Mouse (Mus musculus): Measurements from ENCODE around the gene Smtnl1. TPM values are rescaled to one million over a fixed set of nuclear protein-coding genes. Genes with fewer than 3 reads are reported as not detected.

The Smtnl1 gene
- polyA plus RNA-seq, 1 experiment from 2014 or later, result 0.76 TPM

GRCm38 (mm10) chr2:84761840-84762239, 60.6 kb downstream of the Smtnl1 start:
- ATAC-seq (ENCODE audit: insufficient number of reproducible peaks, low FRiP score, low TSS enrichment, low read depth), result no peak
- Histone ChIP-seq H3K4me3 (no peak overlapping the region), H3K27me3 (no peaks in the 10 kb centered on the region), H3K4me2 (no peak overlapping the region), H3K9ac (no peak overlapping the region), H3K9me3 (no peaks in the 10 kb centered on the region), H3K36me3 (no peaks in the 10 kb centered on the region), H3K4me1 (no peaks in the 10 kb centered on the region), H3K27ac (no peak overlapping the region)
- 73% methylated on average over 1 of the region's 1 CpGs for WGBS

- H3K4me3 ChIP-seq, result no peak overlapping the region
- no peak for ATAC-seq (ENCODE audit: insufficient number of reproducible peaks, low FRiP score, low TSS enrichment, low read depth)
- no peak overlapping the region for H3K27ac ChIP-seq
- 79% methylated on average over 3 of the region's 3 CpGs for WGBS
- H3K4me1 ChIP-seq, result no peaks in the 10 kb centered on the region
- H3K9ac ChIP-seq, result no peak overlapping the region
- no peaks in the 10 kb centered on the region for H3K27me3 ChIP-seq
- no peak overlapping the region for H3K4me2 ChIP-seq
- H3K36me3 ChIP-seq, result no peaks in the 10 kb centered on the region
- no peaks in the 10 kb centered on the region for H3K9me3 ChIP-seq
Measured at GRCm38 (mm10) chr2:84761309-84761708, 61.1 kb downstream of the Smtnl1 start.

Other genes with a start within 250 kb of the Smtnl1 start
- gene Ctnnd1, start 171.9 kb downstream of the Smtnl1 start, polyA plus RNA-seq (2015; fragmentation: Nextera tagmentation; extraction: Ambion mirVana), result 51.3 and 52.7 TPM in 2 replicates
- 0.08 and 0.11 TPM in 2 replicates for gene Btbd18, start 163.6 kb downstream of the Smtnl1 start, polyA plus RNA-seq (2015; fragmentation: Nextera tagmentation; extraction: Ambion mirVana)
- 211 and 227 TPM in 2 replicates for gene Selenoh, start 151.9 kb downstream of the Smtnl1 start, polyA plus RNA-seq (2015; fragmentation: Nextera tagmentation; extraction: Ambion mirVana)
- not detected in 2 replicates for gene Gm28635, start 144.6 kb downstream of the Smtnl1 start, polyA plus RNA-seq (2015; fragmentation: Nextera tagmentation; extraction: Ambion mirVana)
- gene Med19, start 144.2 kb downstream of the Smtnl1 start, polyA plus RNA-seq (2015; fragmentation: Nextera tagmentation; extraction: Ambion mirVana), result 27.6 and 30.3 TPM in 2 replicates
- gene Tmx2, start 143.5 kb downstream of the Smtnl1 start, polyA plus RNA-seq (2015; fragmentation: Nextera tagmentation; extraction: Ambion mirVana), result 95.2 and 98.7 TPM in 2 replicates
- gene Zdhhc5, start 107.5 kb downstream of the Smtnl1 start, polyA plus RNA-seq (2015; fragmentation: Nextera tagmentation; extraction: Ambion mirVana), result 32.1 and 32.5 TPM in 2 replicates
- 26.8 and 28.7 TPM in 2 replicates for gene Clp1, start 95.3 kb downstream of the Smtnl1 start, polyA plus RNA-seq (2015; fragmentation: Nextera tagmentation; extraction: Ambion mirVana)
- 5.7 and 7.1 TPM in 2 replicates for gene Ypel4, start 88.6 kb downstream of the Smtnl1 start, polyA plus RNA-seq (2015; fragmentation: Nextera tagmentation; extraction: Ambion mirVana)
- 6.5 and 7.0 TPM in 2 replicates for gene Gm19426, start 79.0 kb downstream of the Smtnl1 start, polyA plus RNA-seq (2015; fragmentation: Nextera tagmentation; extraction: Ambion mirVana)
- 47.0 and 55.8 TPM in 2 replicates for gene Serping1, start 47.2 kb downstream of the Smtnl1 start, polyA plus RNA-seq (2015; fragmentation: Nextera tagmentation; extraction: Ambion mirVana)
- gene Ube2l6, start 23.8 kb downstream of the Smtnl1 start, polyA plus RNA-seq (2015; fragmentation: Nextera tagmentation; extraction: Ambion mirVana), result 45.5 and 49.2 TPM in 2 replicates
- gene Timm10, start 4.3 kb upstream of the Smtnl1 start, polyA plus RNA-seq (2015; fragmentation: Nextera tagmentation; extraction: Ambion mirVana), result 45.0 and 49.8 TPM in 2 replicates
- gene Slc43a1, start 16.2 kb upstream of the Smtnl1 start, polyA plus RNA-seq (2015; fragmentation: Nextera tagmentation; extraction: Ambion mirVana), result 14.5 and 16.5 TPM in 2 replicates
- gene Rtn4rl2, start 64.1 kb upstream of the Smtnl1 start, polyA plus RNA-seq (2015; fragmentation: Nextera tagmentation; extraction: Ambion mirVana), result 0.96 TPM in 2 replicates
- gene Slc43a3, start 113.9 kb upstream of the Smtnl1 start, polyA plus RNA-seq (2015; fragmentation: Nextera tagmentation; extraction: Ambion mirVana), result 32.4 and 36.2 TPM in 2 replicates
- gene Prg2, start 157.8 kb upstream of the Smtnl1 start, polyA plus RNA-seq (2015; fragmentation: Nextera tagmentation; extraction: Ambion mirVana), result 0.18 TPM in 1 of 2 replicates, not detected in the other
- gene Prg3, start 165.6 kb upstream of the Smtnl1 start, polyA plus RNA-seq (2015; fragmentation: Nextera tagmentation; extraction: Ambion mirVana), result not detected in 2 replicates
- 235 and 238 TPM in 2 replicates for gene Ssrp1, start 214.6 kb upstream of the Smtnl1 start, polyA plus RNA-seq (2015; fragmentation: Nextera tagmentation; extraction: Ambion mirVana)
- 0.19 and 0.58 TPM in 2 replicates for gene P2rx3, start 214.8 kb upstream of the Smtnl1 start, polyA plus RNA-seq (2015; fragmentation: Nextera tagmentation; extraction: Ambion mirVana)
- gene Tnks1bp1, start 225.4 kb upstream of the Smtnl1 start, polyA plus RNA-seq (2015; fragmentation: Nextera tagmentation; extraction: Ambion mirVana), result 65.1 and 74.1 TPM in 2 replicates

Measured in limb, embryonic 15.5 days (tissue).